Mouse (Mus musculus) kidney, adult 2 months (tissue): ENCODE measurements at regions not wholly inside any gene's neighbourhood (a gene's known extent, or its start where the extent isn't known, plus 50 kb on each side); places are given as distances from the start of the nearest gene placed in this dataset.

Experiments used
- CTCF ChIP-seq: fragments of 200-500 bp; conservative IDR thresholded peaks from 2 replicates; pipeline ENCODE4 v1.5.1; 2011; ENCODE audit warnings: low read depth, mild to moderate bottlenecking, control low read depth, low read length, moderate library complexity, mixed read lengths; ENCODE audit not compliant: insufficient read depth, insufficient read length
- POLR2A ChIP-seq: fragments of 200-500 bp; IDR thresholded peaks from one replicate; pipeline ENCODE4 v1.6.1; 2011; ENCODE audit warnings: low read depth, low read length, control low read depth

GRCm38 (mm10) chr8:6644396-6644795 is 1539.2 kb upstream of the Slc10a2 start:
- TF ChIP-seq CTCF (no peak), POLR2A (no peak)
